In the genomic region with DNA sequence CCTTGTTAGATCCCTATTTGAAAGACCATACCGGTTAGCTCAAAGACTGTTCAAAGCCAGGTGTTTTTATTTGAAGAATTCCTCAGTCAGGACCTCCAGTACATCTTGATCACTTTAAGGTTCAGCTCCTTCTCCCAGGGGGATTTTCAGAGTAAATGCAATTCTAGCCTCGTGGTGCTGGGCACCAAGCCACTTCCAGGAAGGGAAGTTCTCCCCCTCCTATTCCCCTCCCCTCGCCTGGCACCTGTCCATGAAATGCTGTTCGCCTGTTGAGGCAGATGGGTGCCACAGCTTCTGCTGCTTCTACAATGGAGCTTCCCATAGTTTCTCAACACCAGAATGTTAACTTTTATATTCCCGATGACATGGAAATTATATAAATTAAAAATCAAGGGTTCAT, we compare ENCODE assay signal across 11 mouse cellular contexts.
DNase-seq lines count a peak whose midpoint lies in the region; ATAC-seq lines count a peak whose summit lies in the region.
"Had no signal": no experiment of that assay in that cellular context is flagged by ENCODE, and none has a peak within 500 bp of the region (broad histone marks: within the 10 kb centered on the region; RNA-seq: fewer than 3 reads in every experiment).

No protein-coding gene starts in this region.

- no peak for ATAC-seq in cerebellum, adult (ENCODE audit: insufficient number of reproducible peaks, low FRiP score, low TSS enrichment)
- ATAC-seq: intestine, embryonic 16.5 days had no signal

- DNase-seq in cerebellum, postnatal 10 days = peak; percentile 73 to 81
- DNase-seq in cerebellum, postnatal 36 days = no peak
- DNase-seq in kidney, postnatal 14 days = peak; percentile 11
- no peak for DNase-seq in kidney, adult 8-10 months
- peak; percentile 53 for DNase-seq in right cerebral cortex, postnatal 14 days
- DNase-seq in right cerebral cortex, adult 18-20 months = no peak
- DNase-seq in layer of hippocampus, postnatal 25 days (ENCODE audit: extremely low spot score in 1 of 2, low spot score in 1 of 2) = peak; percentile 42 to 69
- DNase-seq: cerebellum, postnatal 25 days; kidney, postnatal 36 days had no signal

Comparison
In these comparisons a context has a peak if more than half of its experiments do, and no peak if none do; other contexts are left out.
1. DNase-seq: peak in cerebellum, postnatal 10 days (2 of 2), kidney, postnatal 14 days (single experiment), right cerebral cortex, postnatal 14 days (single experiment) and layer of hippocampus, postnatal 25 days (2 of 2); none in cerebellum, postnatal 36 days (0 of 2), kidney, adult 8-10 months (0 of 2) and right cerebral cortex, adult 18-20 months (single experiment).